Mouse (Mus musculus): ENCODE results near the gene Slit2.

Gene Slit2

GRCm38 (mm10) chr5:48058612-48059011 is 75.7 kb downstream of the Slit2 start:
- no peak for DNase-seq

DNA sequence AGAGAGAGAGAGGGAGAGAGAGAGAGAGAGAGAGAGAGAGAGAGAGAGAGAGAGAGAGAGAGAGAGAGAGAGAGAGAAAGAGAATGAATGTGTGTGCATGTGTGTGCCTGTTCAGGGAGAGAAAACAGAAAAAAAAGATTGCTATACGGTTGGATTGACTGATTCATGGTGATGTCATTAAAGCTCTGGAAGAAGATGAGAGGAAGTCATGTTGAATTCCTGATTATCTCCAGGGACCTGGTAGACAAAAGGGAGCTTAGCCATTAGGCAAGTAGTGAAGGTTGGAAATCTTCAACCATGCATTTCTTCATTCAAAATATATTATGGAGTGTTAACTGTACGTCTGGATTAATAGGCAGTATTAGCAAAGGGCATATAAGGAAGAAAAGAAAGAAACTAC is 77.8 kb downstream of the Slit2 start:
- DNase-seq = no peak

- DNase-seq = no peak
Observed at GRCm38 (mm10) chr5:48078730-48079129, 95.8 kb downstream of the Slit2 start.

DNA sequence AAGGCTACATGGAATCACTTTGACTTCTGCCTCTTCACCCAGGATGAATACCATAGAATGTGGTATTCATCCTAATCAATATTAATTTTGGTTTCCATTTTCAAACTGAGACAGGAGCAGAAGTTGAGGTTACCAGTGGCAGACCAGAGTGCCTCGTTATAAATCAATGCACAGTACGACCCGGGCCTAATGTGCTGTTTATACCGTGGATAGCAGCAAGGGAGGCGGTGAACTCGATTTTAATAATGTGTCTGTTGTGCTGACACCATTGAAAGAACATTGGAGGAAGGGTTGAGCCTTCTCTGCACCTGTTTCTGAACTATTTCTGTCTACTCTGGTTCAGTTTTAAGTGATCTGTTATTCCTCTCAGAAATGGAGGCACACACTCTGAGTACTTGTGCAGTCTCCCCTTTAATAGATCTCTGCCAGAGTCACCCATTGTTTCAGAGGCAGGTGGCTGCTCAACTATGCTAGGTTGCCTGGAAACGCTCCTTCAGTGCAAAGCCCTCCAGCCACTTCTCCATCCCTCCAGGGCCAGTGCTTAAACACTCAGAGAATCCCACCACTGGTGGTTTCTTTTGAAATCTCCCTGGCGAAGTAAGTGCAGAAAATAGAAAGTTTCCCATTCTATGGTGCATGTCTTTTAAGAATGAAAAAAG is 98.4 kb downstream of the Slit2 start:
- DNase-seq = no peak

GRCm38 (mm10) chr5:48113400-48113799 is 130.5 kb downstream of the Slit2 start:
- DNase-seq = no peak

GRCm38 (mm10) chr5:48114969-48115537 is 132.1 kb downstream of the Slit2 start:
- no peak for DNase-seq

DNA sequence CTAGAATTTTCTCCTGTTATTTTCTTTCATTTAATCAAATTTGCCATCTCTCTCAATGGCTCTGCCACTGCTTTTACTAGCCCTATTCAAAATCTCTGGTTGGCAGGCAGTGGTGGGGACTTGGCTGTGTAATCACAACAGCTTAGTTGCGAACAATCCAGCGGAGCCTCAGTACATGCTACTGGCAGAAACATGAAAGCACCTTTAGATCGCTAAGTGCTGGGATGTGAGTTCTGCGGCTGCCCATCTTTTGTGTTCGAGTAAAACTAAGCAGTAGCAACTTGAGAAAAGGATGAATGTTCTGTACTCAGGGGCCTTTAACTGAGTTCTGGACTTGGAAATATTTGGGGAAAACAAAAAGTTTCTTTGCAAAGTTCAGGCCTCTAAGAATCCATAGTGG is 139.7 kb downstream of the Slit2 start:
- no peak for DNase-seq

GRCm38 (mm10) chr5:48125770-48126423 is 143.0 kb downstream of the Slit2 start:
- no peak for DNase-seq

GRCm38 (mm10) chr5:48129981-48130380 is 147.0 kb downstream of the Slit2 start:
- no peak for DNase-seq

DNA sequence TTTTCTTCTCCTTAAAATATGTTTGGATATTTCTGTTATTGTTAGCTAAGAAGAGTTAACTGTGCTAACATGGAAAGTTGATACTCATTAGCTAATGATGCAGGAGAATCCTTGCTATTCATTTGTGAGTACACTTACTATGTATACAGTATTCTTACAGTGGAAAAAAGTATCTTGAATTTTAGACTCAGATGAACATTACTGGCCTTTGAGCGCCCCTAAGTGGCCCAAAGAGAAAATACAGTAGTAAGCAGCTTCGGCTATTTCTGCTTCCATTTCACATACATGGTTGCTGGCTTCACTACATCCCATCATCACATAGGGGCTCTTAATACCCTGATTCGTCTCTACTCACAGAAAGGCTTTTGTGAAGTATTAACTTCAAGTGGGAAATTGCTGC is 153.6 kb downstream of the Slit2 start:
- no peak for DNase-seq

DNA sequence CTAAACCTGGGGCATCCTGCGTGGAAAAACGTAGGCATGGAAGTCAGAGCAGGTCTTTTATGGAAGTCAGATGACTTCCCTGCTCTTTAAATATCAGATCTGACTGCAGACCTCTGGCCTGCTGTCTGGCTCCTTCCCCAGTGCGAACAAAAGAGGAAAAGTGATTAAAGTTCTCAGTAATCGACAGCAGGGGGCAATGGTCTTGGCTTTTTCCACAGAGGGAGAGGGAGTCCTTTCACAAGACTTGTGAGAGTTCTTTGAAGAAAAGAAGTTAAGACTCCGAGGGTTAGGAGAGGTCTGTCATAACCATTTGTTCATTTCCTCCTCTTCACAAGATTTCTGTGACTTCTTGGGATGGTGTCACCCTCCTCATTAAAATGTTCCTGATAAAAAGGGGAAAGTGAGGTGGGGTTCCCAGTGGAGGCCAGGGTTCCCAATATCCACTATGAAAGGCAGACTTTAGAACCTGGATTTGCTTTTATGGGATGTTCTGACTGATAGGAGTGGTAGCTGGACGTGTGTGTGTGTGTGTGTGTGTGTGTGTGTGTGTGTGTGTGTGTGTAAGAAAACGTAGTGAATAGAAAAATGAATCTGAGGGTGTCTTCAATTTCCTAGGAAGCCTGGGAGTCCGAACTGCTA is 156.0 kb downstream of the Slit2 start:
- no peak for DNase-seq

DNA sequence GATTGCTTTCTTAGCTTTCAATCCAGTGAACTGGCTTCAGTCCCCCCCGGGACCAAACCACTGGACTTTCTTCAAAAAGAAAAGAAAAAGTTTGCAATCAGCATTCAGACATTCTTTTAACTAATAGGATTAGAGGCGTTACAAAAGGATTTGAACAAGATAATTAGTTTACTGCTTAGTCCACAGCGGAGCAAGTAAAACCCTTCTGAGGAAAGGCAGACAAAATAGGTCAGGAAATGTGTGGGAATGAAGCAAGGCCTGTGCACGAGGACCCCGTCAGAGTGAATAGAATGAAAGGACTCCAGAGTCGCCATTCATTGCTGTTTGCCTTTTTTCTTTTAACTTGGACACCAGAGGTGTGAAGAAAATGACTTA is 156.5 kb downstream of the Slit2 start:
- no peak for DNase-seq

GRCm38 (mm10) chr5:48146082-48146481 is 163.1 kb downstream of the Slit2 start:
- no peak for DNase-seq

- no peak for DNase-seq
Observed at GRCm38 (mm10) chr5:48160829-48161228, 177.9 kb downstream of the Slit2 start.

GRCm38 (mm10) chr5:48181646-48182302 is 198.8 kb downstream of the Slit2 start:
- no peak for DNase-seq

DNA sequence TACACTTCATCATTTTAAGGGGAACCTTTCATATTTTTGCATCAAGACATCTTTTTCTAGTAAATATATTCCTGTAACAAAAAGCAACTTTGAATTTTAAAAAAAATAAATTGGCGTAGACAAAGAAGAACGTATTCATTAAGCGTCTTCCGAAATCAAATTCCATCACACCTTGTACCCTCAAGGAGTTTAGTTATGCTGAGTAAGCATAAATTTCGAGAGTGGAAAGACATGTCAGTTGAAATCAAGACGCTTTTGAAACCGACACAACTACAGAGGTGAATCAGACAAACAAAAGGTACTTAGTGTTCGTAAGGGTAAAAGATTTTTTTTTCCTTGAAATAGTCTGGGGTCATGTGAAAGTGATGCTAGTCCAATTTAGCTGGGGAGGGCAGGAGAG is 201.4 kb downstream of the Slit2 start:
- no peak for DNase-seq

GRCm38 (mm10) chr5:48187819-48188218 is 204.9 kb downstream of the Slit2 start:
- DNase-seq = no peak

- no peak for DNase-seq
Observed at GRCm38 (mm10) chr5:48199380-48199779, 216.4 kb downstream of the Slit2 start.

DNA sequence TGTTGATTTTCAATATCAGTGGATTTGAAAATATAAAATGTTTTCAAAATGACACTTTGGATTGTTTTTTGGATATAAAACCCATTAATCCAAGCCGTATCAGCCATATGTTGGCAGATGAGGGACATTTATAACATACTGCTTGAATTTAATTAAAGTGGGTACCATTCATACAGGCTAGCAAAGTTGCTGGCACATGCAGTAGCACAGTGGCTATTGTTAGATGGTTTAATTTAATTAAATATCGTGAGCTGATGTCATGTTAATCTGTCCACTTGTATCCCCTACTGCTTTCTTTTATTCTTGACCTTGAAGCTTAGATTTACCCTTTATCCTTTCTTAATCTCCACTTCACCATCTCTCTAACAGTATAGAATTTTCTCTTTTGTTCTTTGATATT is 232.3 kb downstream of the Slit2 start:
- DNase-seq = no peak

GRCm38 (mm10) chr5:48219624-48220155 is 236.8 kb downstream of the Slit2 start:
- DNase-seq = no peak

DNA sequence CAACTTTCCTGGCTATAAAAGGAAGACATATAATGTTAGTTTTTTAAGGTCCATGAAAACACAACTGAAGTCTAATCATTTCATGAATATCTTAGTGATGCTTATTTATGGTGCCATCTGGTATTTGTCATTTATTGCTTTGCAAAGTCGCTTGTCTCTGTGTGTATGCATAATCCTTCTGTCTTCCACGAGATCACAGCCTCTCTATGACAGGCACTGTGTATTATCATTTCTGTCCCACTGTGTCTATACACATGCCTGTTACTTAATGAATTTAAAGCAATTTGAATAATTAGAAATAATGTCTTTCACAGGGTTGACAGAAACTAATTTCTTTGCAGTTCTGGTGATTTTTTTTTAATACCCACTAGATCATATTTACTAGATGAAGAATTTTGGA is 242.6 kb downstream of the Slit2 start:
- no peak for DNase-seq

DNA sequence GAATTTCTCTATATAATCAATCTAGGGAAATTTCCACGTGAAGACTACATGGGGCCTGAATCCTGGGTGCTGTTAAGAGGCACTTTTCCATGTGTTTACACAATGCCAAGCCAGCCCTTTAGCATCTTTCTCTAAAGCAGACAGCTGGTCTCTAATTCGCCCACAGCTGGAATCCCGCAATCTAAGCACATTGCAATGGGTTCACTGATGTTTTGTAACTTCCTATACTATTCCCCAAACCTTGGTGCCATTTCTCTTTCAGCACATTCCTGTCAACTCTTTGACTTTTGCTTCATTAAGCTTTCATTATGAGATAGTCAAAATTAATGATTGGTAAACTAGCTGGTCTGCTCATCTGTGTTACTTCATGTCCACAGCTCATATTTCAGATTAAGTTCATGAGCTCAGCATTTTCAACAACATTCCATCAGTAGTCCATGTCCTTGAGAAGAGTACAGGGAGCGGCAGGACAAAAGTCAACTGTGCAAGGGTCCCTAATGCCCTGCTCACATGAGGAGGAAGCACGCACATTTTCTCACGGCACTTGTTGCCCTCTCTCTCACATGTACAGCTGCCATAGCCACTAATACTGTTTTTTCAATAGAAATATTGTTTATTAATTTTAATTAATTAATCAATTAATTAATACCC is 247.6 kb downstream of the Slit2 start:
- no peak for DNase-seq

GRCm38 (mm10) chr5:48234728-48235127 is 251.8 kb downstream of the Slit2 start:
- no peak for DNase-seq

Measured in B cell, adult 2 months (primary cell).